Mouse (Mus musculus): ENCODE results near the gene Stk24.

The Stk24 gene

DNA sequence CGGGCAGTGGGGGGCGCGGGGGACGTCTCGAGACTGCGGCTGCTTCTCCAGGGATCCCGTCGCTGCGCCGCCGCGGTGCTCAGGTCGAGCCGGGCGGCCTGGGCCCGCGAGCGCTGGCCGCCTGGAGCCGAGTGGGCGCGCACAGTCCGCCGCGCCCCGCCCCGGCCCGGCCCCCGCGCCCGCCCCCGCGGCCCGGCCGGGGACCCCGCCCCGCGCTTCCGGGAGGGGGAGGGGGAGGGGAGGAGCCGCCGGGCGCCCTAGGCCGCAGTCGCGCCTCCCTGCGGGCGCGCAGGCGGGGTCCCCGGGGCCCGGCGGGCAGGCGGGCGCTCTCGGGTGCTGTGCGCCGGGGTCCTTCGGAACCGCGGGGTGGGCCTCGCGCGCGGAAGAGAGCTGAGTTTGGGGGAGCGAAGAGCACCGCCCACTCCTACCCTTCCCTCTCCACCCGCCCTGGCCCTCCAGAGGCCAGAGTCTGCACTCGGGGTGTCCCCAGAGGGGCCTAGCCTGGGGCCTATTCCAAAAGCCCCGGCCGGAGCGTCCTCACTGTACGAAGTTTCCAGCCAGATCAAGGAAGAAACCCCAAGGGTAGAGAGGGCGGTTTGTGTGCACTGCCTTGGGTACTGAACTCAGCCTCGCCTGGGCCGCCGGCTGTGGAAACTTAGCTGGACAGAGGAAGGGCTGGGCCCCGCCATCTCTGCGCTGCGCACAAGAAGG, 540 bp downstream of the Stk24 start:
- in situ Hi-C loops (cut with MboI, MseI), result loop anchor here (10.0 kb wide), 1 partner anchor 566 kb away; no protein-coding TSS in a partner anchor

DNA sequence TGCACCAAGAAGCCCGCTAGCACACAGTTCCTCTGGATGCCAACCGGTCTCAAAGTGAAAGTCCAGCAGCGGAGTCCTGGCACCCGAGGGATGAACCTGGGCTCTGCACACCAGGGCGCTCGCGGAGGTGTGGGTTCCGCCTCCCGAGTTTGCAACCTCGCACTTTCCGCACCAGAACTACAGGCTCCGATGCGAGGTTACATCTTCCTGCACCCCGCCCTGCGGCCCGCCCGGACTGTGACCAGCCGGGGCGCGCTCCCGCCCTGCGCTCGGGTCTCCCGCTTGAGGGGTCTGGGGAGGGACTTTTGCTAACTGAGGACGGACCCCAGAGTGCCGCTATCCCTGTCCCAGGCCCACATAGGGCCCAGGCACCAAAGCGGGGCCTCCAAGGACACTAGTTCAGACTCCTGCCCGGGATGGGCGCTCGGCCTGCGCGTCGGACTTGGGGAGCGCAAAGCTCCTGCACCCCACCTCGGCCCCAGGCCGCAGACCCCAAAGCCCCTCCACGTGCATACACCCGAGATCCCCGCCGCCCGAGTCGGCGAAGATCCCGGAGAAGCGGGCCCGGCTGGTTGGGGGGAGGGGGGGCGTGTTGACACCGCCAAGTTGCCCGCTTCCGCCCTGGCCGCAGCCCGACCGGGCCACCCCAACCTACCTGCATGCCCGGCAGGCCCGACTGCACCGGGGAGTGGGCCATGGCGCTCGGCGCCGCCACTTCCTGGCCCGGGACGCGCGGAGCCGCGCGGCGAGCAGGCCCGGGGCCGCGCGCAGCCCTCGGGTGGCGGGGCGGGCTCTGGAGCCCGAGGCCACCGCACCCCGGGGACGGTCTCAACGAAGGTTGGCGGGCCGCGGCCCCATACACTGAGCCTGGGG, 1.3 kb downstream of the Stk24 start:
- in situ Hi-C loops (cut with MboI, MseI), result loop anchor here (10.0 kb wide), 1 partner anchor 566 kb away; no protein-coding TSS in a partner anchor

DNA sequence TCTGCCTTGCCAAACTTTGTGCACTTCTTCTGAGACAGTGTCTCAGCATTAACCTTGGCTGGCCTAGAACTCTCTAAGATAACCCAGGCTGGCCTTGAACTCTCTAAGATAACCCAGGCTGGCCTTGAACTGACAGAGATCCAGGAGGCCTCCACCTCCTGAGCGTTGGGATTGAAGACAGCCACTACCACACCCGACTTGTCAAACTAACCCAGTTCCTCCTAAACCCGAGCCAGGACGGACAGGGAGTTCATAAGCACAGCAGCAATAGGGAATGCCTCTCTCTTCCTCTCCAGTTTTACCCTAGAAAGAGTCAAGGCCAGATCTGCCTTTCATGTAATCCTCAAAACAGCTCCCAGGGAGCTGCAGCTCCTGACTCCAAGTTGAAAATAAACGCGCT, 3.2 kb downstream of the Stk24 start:
- in situ Hi-C loops (cut with MboI, MseI), result loop anchor here (10.0 kb wide), 1 partner anchor 568 kb away; no protein-coding TSS in a partner anchor

DNA sequence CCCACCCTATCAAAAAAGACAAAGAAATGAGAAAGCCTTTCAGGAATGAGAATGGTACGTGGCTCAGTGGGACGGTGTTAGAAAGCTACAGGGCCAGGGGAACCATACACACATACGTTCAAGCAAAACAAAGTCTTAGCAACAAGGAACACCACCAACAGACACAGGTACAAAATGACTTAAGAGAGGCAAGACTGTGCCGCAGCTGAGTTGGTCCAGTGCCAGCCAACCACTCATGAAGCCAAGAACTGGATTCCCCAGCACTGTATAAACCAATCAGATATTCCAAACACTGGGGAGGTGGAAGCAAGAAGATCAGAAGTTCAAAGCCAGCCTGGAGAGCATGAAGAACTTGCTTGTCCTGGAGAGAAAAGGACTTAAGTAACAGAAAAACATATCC, 5.9 kb downstream of the Stk24 start:
- in situ Hi-C loops (cut with MboI, MseI), result loop anchor here (10.0 kb wide), 1 partner anchor 571 kb away; no protein-coding TSS in a partner anchor

DNA sequence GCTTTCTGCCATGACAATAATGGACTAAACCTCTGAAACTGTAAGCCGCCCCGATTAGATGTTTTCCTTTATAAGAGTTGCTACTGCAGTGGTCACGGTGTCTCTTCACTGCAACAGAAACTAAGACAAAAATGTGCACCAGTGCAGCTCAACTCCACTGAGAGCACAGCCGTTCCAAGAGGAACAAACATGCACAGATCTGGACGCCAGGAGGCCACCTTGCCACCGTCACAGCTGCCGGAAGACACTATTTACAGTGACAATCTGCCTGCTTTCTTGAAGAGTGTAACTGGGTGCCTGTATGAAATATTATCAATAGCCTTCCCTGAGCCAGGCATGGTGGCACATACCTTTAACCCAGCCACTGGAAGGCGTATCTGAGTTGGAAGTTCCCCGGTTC, 6.8 kb downstream of the Stk24 start:
- in situ Hi-C loops (cut with MboI, MseI), result loop anchor here (10.0 kb wide), 1 partner anchor 572 kb away; no protein-coding TSS in a partner anchor

DNA sequence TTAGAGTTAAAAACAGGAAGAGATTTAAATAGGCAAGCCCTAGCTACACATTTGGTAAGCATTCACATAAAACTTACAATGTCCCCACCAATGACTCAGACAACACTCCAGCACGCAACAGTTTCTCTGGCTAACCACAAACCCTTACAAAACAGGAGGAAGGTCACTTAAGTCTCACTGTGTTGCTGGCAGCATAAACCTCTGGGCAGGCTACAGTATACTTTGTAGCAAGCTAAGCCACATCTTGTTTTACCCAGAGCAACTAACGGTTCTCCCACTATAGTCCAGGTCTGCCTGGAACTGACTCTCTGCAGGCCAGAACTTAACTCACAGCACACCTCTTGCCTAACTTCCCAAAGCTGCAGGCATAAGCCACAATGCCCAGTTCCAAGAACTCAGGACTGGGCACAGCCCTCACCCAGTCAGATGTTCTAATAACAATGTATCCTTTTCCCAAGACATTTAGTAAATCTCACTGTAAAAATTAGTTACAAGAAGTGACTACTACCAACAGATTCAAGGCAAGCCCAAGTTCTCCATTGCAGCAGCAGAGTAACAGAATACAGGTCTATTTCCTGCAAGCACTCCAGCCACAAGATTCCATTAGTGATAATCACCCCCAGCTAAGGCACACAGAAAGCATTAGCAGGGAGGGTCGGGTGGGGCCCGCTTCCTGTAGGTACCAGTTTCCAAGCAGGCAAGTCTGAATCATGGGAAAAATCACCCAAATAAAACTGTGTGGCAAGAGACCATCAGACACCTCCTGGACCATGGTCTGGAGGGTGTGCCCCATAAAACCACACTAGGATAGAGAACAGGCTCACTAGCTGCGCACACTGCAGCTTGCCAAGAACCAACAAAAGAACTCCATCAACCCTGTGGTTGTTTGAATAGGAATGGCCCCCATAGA, 7.6 kb downstream of the Stk24 start:
- in situ Hi-C loops (cut with MboI, MseI), result loop anchor here (10.0 kb wide), 1 partner anchor 573 kb away; no protein-coding TSS in a partner anchor

DNA sequence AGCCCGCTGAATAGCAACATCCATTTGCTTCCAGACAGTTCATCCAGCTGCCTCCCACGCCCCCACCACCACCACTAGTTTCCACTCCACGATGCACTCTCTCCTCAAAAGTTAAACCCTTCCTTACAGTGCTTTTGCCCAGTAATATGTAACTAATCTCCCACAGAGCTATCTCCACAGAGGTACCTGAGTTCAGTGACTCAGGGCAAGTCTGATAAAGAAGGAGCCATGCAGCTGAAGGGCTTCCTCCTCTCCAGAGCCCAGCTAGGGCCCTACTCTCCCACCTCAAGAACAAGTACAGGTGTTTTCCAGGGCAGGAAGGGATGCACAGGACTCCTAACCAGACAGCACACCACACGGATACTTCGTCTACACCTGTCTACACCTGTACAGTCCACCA, 10.4 kb downstream of the Stk24 start:
- in situ Hi-C loops (cut with MboI, MseI), result no loop called here

DNA sequence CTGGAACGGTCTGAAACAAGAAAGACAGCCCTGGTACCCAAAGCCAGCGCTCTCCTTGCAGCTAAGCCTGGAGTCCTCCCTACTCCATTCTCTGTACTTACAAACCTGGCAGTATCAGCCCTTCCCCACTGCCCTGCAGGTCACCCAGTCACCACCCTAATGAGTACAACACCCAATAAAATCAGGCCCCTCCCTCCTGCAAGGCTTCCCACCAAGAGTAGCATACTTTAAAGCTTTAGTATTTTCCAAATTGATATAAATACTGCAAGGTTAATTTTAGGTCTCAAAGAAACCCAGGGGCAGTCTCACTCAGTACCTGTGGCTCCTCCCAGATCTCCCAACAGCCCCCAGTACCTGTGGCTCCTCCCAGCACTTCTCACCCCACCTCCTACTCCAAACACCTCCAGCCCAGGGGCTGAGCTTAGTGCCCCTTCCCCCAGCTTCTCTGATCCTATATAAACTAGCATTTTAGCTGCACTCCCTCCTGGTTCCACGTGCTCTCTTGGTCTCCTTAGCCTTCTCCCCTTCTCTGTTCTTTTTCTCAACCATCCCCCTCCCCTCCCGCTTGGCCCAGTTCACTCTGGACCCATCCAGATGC, 11.6 kb downstream of the Stk24 start:
- in situ Hi-C loops (cut with MboI, MseI), result no loop called here

DNA sequence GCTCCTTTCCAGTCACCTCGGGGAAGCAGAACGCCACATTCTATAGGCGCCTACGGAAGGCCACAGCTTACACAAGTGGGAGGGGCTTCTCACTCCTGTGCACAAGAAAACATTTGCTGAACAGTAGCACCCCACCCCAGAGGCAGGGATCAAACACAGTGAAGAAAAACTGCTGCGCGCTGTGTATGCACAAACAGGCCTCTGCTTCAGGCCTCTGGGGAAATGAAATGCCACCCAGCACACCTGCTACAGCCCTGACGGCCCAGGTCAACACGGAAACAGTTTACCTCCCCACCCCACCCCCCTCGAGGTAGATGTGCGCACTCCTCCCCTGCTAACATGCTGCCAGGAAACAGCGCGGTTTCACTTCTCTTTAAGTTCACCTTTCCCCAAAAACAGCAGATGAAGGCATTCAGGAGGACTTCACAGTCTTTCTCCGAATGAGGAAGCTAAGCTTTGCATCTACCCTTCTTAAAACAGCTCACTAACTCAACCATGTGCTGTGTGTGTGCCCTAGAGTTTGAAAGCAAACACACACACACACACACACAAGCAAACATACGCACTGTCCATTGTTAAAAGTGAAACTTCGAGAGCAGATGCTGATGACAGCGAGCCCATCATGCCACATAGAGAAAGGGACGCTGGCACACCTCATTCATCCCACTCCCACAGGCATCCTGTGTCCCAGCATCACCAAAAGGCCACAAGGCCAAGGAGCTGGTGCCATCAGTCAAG, 13.7 kb downstream of the Stk24 start:
- in situ Hi-C loops (cut with MboI, MseI), result no loop called here

DNA sequence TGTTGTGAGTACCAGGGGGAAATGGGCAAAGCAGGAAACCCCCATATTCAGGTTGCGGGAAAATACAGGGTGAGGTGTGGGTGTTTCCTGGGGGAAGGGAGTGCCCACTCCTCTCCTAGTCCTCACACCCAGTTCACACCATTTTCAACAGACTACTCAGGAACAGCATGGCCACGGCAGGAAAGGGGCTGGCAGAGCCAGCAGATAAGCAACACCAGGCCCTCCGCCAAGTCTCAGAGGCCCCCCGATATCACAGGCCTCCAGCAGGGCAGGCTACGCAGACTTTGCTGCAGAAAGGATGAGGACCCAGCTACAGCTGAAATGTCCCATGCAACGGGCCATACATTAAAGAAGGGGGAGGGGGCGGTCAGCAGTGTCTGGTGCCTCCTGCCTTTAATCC, 14.4 kb downstream of the Stk24 start:
- in situ Hi-C loops (cut with MboI, MseI), result no loop called here

DNA sequence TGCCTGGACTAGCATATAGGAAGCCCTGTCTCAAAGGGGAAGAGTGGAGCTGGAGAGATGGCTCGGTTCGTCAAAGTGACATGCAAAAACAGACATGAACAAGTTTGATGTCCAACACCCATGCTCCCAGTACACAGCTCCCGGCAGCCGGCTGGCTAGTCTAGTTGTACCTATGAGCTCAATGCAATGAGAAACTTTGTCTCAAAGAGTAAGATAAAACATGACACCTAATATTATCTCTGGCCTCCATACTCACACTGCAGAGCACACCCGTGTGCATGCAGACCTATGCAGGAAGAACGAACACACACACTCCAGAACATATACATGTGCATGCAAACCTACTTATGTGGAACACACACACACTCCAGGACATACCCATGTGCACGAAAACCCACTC, 15.5 kb downstream of the Stk24 start:
- in situ Hi-C loops (cut with MboI, MseI), result no loop called here

DNA sequence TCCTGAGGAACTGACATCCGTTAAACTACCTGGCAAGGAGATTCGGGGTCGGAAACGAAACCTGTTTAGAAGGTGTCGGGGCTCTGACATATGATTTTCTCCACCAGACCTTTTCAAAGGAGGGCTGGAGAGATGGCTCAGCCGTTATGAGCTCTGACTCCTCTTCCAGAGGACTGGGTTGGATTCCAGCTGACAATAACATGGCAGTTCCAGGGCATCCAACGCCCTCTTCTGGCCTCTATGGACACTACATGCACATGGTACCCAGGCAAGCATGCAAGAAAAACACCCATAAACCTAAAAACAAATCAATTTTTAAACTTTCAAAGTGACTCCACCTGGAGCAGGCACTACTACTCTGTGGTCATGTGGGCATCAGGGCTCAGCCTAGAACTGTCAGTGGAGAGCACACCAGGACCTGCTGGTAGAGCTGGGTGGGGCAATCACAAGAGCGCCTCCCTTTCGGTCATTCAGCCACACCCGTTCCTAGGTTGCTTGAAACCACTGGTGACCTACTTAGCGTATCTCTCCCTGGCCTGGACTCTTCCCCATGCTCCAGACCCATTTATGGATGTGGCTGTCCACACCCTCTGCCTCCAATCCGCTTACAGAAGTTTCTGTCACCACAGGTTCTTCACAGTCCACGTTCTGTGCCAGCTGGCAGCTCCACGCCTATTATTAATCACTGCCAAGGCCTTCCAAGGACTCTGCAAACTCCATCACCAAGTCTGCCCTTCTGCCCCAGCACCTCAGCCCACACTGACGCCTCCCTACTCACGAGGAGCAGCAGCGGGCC, 18.3 kb downstream of the Stk24 start:
- in situ Hi-C loops (cut with MboI, MseI), result no loop called here

DNA sequence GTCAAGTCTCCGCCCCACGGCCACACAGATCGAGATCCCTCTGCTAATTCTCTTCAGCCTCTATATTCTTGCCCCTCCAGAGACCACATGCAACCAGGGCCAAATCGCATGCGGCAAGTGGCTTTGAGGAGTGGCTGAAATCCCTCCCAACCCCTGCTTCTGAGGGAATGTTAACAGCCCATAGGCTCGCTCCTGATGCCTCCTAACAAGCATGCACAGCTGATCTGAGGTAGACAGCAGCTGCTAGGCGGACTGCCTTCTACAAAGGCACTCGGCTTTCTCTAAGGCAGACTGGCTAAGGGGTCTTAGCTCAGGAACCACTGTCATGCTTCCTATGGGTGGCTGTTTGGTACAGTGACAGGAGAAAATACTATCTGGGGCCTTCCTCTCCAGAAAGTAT, 20.0 kb downstream of the Stk24 start:
- in situ Hi-C loops (cut with MboI, MseI), result no loop called here

DNA sequence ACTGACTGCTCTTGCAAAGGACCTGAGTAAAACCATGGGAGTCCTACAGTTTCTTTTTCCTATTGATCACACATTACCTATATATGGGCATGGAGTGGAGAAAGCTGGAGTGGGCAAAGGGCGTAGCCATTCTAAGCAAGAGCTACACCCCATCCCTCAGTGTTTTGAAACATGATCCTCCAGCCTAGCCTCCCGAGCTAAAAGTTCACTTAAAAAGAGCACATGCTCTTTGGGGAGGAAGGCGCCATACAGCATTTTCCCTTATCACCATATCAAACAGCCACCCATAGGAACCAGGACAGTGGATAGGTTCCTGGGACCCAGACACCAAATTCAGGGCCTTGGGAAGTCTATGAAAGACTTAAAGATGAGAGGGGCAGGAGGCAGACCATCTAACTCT, 20.8 kb downstream of the Stk24 start:
- in situ Hi-C loops (cut with MboI, MseI), result no loop called here

DNA sequence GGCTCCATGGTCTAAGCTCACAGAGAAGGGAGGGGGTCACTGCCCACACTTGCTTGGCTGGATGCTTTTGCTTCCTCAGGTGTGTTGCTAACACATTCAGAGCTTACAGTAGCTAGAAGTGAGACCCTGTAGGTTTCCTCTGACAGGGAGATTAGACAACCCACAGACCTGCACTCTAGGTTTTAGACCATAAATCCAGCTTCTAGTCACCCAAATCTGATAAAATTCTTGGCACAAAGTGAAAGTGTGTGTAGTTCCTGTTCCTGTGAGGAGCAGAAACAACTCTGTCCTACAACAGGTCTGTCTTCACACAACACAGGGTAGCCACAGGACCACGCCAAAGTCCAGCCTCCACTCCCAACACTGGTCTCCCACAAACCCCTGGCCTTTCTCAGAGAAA, 21.5 kb downstream of the Stk24 start:
- in situ Hi-C loops (cut with MboI, MseI), result no loop called here

DNA sequence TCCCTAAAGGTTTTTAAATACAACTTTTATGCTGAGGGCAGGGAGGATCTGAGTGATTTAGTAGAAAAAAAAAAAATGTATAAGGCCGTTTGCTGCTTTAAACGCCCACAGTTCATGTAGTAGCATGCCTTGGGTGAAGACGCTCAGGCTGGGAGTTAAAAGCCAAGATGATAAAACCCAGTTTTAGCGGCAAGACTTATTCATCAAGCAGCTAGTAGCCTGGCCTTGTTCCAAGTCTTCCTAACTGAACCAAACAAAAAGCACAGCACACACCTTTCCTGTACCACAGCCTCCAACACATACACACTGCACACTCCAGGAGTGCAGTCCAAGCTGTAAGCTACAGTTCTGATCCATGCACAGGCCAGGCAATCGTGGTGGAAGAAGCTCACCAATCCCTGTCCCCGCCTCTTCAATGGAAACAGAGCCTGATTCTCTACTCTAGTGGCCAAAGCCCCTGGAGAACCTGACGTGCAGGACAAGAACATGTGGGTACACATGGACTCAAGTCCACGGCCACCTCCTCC, 23.4 kb downstream of the Stk24 start:
- in situ Hi-C loops (cut with MboI, MseI), result no loop called here

DNA sequence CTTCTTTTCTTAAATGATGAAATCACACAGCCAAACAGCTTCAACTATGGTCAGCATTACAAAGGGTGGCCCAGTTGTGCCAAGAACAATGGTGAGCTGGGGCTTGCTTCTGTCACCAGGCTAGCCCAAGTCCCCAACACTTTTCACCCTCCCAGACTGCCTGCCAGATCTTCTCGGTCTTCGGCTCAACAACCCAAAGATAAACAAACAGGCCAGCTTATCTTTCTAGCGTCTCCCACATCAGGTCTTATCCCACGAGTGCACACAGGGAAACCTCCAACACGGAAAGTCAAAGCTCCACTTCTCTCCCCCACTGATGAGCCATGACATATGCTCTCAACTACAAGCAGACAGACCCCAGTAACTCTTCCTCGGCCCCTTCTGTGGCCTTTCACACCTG, 24.1 kb downstream of the Stk24 start:
- in situ Hi-C loops (cut with MboI, MseI), result no loop called here

DNA sequence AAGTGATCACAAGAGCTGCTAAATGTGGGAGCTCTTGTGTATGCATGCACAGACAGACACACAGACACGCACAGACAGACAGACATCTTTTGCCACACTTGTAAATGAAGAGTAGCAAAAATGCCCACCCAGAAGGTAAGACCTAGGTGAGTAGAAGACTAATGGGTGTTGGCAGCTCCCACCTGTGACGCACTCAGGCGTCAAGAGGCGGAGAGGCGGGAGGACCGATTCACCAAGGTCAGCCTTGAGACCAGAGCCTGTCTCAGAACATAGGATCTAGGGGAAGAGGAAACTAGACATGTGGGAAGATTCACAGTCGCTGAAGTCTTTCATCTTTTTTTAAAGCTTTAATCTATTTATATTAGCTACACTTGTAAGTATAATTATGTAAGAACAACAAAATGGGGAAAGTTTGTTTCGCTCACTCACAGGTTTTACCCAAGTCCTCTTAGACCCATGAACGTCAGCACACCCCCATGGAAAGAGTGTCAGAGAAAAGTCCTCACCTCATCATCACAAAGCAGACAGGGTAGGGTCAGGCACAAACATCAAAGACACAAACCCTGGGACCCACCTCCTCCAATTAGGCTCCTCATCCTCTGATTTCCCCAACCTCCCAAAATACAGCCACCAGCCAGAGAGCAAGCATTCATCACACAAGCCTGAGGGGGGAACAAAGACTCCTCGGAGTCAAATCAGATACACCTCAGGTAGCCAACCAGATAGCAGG, 26.0 kb downstream of the Stk24 start:
- in situ Hi-C loops (cut with MboI, MseI), result no loop called here

DNA sequence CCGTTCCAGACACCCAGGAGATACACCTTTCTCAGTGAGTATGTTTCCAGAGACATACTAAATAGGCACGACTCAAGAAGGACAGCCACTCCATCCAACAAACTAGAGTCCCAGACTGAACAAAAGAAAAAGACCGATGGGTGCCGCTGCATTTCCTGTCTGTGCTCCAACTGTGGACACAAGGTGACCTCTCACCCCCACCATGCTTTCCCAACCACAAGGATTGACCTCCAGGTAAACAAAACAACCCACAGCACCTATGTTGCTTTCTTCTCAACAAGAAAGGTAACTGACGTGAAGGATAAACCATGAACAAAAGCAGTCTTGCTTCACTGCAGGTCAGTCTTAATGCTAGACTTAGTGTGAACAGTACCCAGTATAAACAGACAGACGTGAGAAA, 27.1 kb downstream of the Stk24 start:
- in situ Hi-C loops (cut with MboI, MseI), result no loop called here

Data from regulatory T cell (primary cell).